Mouse (Mus musculus): ENCODE measurements around the gene Mrpl21.
A peak's percentile ranks its signal among the peaks of the same experiment; 100 is the strongest.

Gene Mrpl21

GRCm38 (mm10) chr19:3282572-3283467, at the start of gene Mrpl21, which contains the start of gene Ighmbp2:
TSS of gene Mrpl21 (plus strand) at chr19:3282901.
TSS of gene Ighmbp2 (minus strand) at chr19:3283017.
- DNase-seq (ENCODE audit: low spot score in 2 of 2) = peak; percentile 61 to 76

GRCm38 (mm10) chr19:3260016-3260415, 22.7 kb upstream of the Mrpl21 start:
- no peak for DNase-seq (ENCODE audit: low spot score in 2 of 2)

GRCm38 (mm10) chr19:3260591-3260990, 22.1 kb upstream of the Mrpl21 start:
- no peak for DNase-seq (ENCODE audit: low spot score in 2 of 2)

- no peak for DNase-seq (ENCODE audit: low spot score in 2 of 2)
Measured at GRCm38 (mm10) chr19:3261336-3261735, 21.4 kb upstream of the Mrpl21 start.

GRCm38 (mm10) chr19:3261764-3262525, 20.8 kb upstream of the Mrpl21 start:
- no peak for DNase-seq (ENCODE audit: low spot score in 2 of 2)

GRCm38 (mm10) chr19:3264348-3264747, 18.4 kb upstream of the Mrpl21 start:
- DNase-seq (ENCODE audit: low spot score in 2 of 2) = no peak

GRCm38 (mm10) chr19:3265180-3265579, 17.5 kb upstream of the Mrpl21 start:
- DNase-seq (ENCODE audit: low spot score in 2 of 2) = no peak

GRCm38 (mm10) chr19:3266136-3266535, 16.6 kb upstream of the Mrpl21 start:
- no peak for DNase-seq (ENCODE audit: low spot score in 2 of 2)

- no peak for DNase-seq (ENCODE audit: low spot score in 2 of 2)
Measured at GRCm38 (mm10) chr19:3266676-3267075, 16.0 kb upstream of the Mrpl21 start.

GRCm38 (mm10) chr19:3267340-3267739, 15.4 kb upstream of the Mrpl21 start:
- DNase-seq (ENCODE audit: low spot score in 2 of 2) = no peak

GRCm38 (mm10) chr19:3268218-3268980, 14.3 kb upstream of the Mrpl21 start:
- DNase-seq (ENCODE audit: low spot score in 2 of 2) = no peak

GRCm38 (mm10) chr19:3269279-3269678, 13.4 kb upstream of the Mrpl21 start:
- no peak for DNase-seq (ENCODE audit: low spot score in 2 of 2)

- DNase-seq (ENCODE audit: low spot score in 2 of 2) = no peak
Measured at GRCm38 (mm10) chr19:3269803-3270202, 12.9 kb upstream of the Mrpl21 start.

GRCm38 (mm10) chr19:3271366-3271765, 11.3 kb upstream of the Mrpl21 start:
- DNase-seq (ENCODE audit: low spot score in 2 of 2) = no peak

- DNase-seq (ENCODE audit: low spot score in 2 of 2) = no peak
Measured at GRCm38 (mm10) chr19:3273331-3273730, 9.4 kb upstream of the Mrpl21 start.

- DNase-seq (ENCODE audit: low spot score in 2 of 2) = no peak
Measured at GRCm38 (mm10) chr19:3275744-3276365, 6.8 kb upstream of the Mrpl21 start.

GRCm38 (mm10) chr19:3281886-3282285, 815 bp upstream of the Mrpl21 start:
- no peak for DNase-seq (ENCODE audit: low spot score in 2 of 2)

GRCm38 (mm10) chr19:3289006-3289405, 6.3 kb downstream of the Mrpl21 start:
- no peak for DNase-seq (ENCODE audit: low spot score in 2 of 2)

- DNase-seq (ENCODE audit: low spot score in 2 of 2) = peak in 1 of 2 experiments; percentile 59
Measured at GRCm38 (mm10) chr19:3292028-3292427, 9.3 kb downstream of the Mrpl21 start.

- no peak for DNase-seq (ENCODE audit: low spot score in 2 of 2)
Measured at GRCm38 (mm10) chr19:3292993-3293392, 10.3 kb downstream of the Mrpl21 start.

- DNase-seq (ENCODE audit: low spot score in 2 of 2) = no peak
Measured at GRCm38 (mm10) chr19:3295245-3295644, 12.5 kb downstream of the Mrpl21 start.
